Mouse (Mus musculus): ENCODE measurements at regions not wholly inside any gene's neighbourhood (a gene's known extent, or its start where the extent isn't known, plus 50 kb on each side); places are given as distances from the start of the nearest gene placed in this dataset.

GRCm38 (mm10) chr12:54280001-54280400, 76.3 kb upstream of the Egln3 start:
- no peak for DNase-seq (ENCODE audit: low spot score in 2 of 2)

GRCm38 (mm10) chr12:54276978-54277537, 73.4 kb upstream of the Egln3 start:
- DNase-seq (ENCODE audit: low spot score in 2 of 2) = no peak

GRCm38 (mm10) chr12:54273506-54273905, 69.8 kb upstream of the Egln3 start:
- DNase-seq (ENCODE audit: low spot score in 2 of 2) = no peak

- DNase-seq (ENCODE audit: low spot score in 2 of 2) = no peak
Observed at GRCm38 (mm10) chr12:54272696-54273095, 69.0 kb upstream of the Egln3 start.

- no peak for DNase-seq (ENCODE audit: low spot score in 2 of 2)
Observed at GRCm38 (mm10) chr12:54272226-54272625, 68.6 kb upstream of the Egln3 start.

- DNase-seq (ENCODE audit: low spot score in 2 of 2) = no peak
Observed at GRCm38 (mm10) chr12:54265852-54266251, 62.2 kb upstream of the Egln3 start.

- no peak for DNase-seq (ENCODE audit: low spot score in 2 of 2)
Observed at GRCm38 (mm10) chr12:54264893-54265835, 61.5 kb upstream of the Egln3 start.

GRCm38 (mm10) chr12:54264418-54264733, 60.7 kb upstream of the Egln3 start:
- DNase-seq (ENCODE audit: low spot score in 2 of 2) = no peak

- DNase-seq (ENCODE audit: low spot score in 2 of 2) = no peak
Observed at GRCm38 (mm10) chr12:54263733-54264417, 60.2 kb upstream of the Egln3 start.

GRCm38 (mm10) chr12:54262236-54263005, 58.8 kb upstream of the Egln3 start:
- no peak for DNase-seq (ENCODE audit: low spot score in 2 of 2)

GRCm38 (mm10) chr12:54261426-54261825, 57.8 kb upstream of the Egln3 start:
- DNase-seq (ENCODE audit: low spot score in 2 of 2) = no peak

GRCm38 (mm10) chr12:54260502-54260901, 56.8 kb upstream of the Egln3 start:
- no peak for DNase-seq (ENCODE audit: low spot score in 2 of 2)

- DNase-seq (ENCODE audit: low spot score in 2 of 2) = no peak
Observed at GRCm38 (mm10) chr12:54257776-54258433, 54.2 kb upstream of the Egln3 start.

GRCm38 (mm10) chr12:54256506-54257128, 53.0 kb upstream of the Egln3 start:
- DNase-seq (ENCODE audit: low spot score in 2 of 2) = no peak

Data from gastrocnemius, adult 8-10 months (tissue).